Mouse (Mus musculus) olfactory bulb, adult 2 months (tissue): ENCODE data around the gene Rapgef5. TPM values are rescaled to one million over a fixed set of nuclear protein-coding genes. Genes with fewer than 3 reads are reported as not detected.

Experiments
- H3K27ac ChIP-seq: fragments of 200-500 bp; 2 replicates; pipeline ENCODE4 v1.5.1; 2012; ENCODE audit warnings: low read depth, low read length; ENCODE audit not compliant: insufficient read depth
- H3K4me1 ChIP-seq: fragments of 200-500 bp; 2 replicates; pipeline ENCODE4 v1.6.1; 2012; ENCODE audit warnings: low read length; ENCODE audit not compliant: control insufficient read depth, insufficient read depth
- H3K4me3 ChIP-seq: fragments of 200-500 bp; 2 replicates; pipeline ENCODE4 v1.5.1; 2012; ENCODE audit warnings: mild to moderate bottlenecking, low read depth, low read length, moderate library complexity; ENCODE audit not compliant: insufficient read depth
- CTCF ChIP-seq: fragments of 200-500 bp; IDR thresholded peaks from 2 replicates; pipeline ENCODE4 v1.5.1; 2012; ENCODE audit warnings: low read depth, mild to moderate bottlenecking, low read length, moderate library complexity; ENCODE audit not compliant: insufficient read depth
- POLR2A ChIP-seq: fragments of 200-500 bp; IDR thresholded peaks from 2 replicates; pipeline ENCODE4 v1.6.1; 2012; ENCODE audit warnings: mild to moderate bottlenecking, low read depth, low read length, moderate library complexity; ENCODE audit not compliant: insufficient read depth
- WGBS: fragments of 180-500 bp; shearing (Covaris S2); methylation state at CpG from one replicate; pipeline ENCODE4 v1.1.7; 2018; 5-methylcytosine and 5-hydroxymethylcytosine counted together
- polyA plus RNA-seq: library from polyadenylated mRNA; stranded (reverse); fragments of >200 nt; gene quantifications from 2 replicates; pipeline ENCODE4 v1.2.4, GENCODE M21; 2012; ENCODE audit warnings: low replicate concordance; ENCODE audit not compliant: missing spikeins, insufficient read depth, insufficient read length

Gene Rapgef5
- polyA plus RNA-seq, 1 experiment: not detected

- H3K4me1 ChIP-seq: peaks cover 3% of the 10 kb centered on the region
- no peak overlapping the region for H3K4me3 ChIP-seq
- TF ChIP-seq POLR2A (no peak), CTCF (no peak)
- H3K27ac ChIP-seq: no peak overlapping the region
- 90% methylated on average over 5 of the region's 5 CpGs for WGBS
These were observed 17.0 kb upstream of the Rapgef5 start for GRCm38 (mm10) chr12:117499242-117499641.

DNA sequence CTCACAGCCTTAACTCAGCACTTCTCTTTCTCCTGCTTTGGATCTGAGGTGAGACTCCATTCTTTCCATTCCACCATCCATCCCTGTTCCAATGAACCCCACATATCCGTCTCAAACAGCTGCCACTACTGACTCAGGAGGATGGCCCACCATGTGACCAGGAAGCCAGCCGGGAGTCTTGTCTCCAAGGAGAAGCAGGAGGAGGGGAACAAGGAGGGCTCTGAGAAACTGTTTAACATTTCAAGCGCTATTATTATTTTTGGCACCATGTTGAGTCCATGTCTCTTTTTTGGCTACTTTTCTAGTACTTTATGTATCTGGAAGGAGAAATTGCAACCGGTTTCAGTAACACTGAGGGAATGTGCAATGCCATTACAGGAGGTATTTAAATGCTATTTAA, 15.1 kb upstream of the Rapgef5 start:
- TF ChIP-seq POLR2A (no peak), CTCF (no peak)
- Histone ChIP-seq H3K4me3 (no peak overlapping the region), H3K4me1 (peaks cover 3% of the 10 kb centered on the region), H3K27ac (no peak overlapping the region)
- 14% methylated on average over 4 of the region's 4 CpGs for WGBS

- WGBS: 98% methylated on average over 3 of the region's 3 CpGs
- TF ChIP-seq CTCF (no peak), POLR2A (no peak)
- no peak overlapping the region for H3K4me3 ChIP-seq
- H3K4me1 ChIP-seq: peaks cover 3% of the 10 kb centered on the region
- H3K27ac ChIP-seq: no peak overlapping the region
These were observed 13.4 kb upstream of the Rapgef5 start for GRCm38 (mm10) chr12:117502834-117503233.

DNA sequence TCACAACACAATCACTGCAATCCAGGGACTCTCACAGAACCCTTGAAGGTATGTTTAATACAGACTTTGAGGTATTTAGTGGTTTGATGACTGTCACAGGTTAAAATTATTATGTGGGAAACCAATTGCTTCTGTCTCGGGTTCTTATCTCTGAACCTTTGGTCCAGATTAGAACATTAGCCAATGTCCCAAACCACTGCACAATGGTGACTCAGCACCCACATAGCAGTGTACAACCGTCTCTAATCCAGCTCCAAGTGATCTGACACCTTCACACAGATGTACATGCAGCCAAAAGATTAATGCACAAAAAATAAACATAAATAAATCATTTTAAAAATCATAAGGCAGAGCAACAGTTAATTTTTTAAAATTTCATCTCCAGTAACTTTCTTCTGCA, 11.1 kb upstream of the Rapgef5 start:
- 94% methylated on average over 2 of the region's 2 CpGs for WGBS
- TF ChIP-seq CTCF (no peak), POLR2A (no peak)
- Histone ChIP-seq H3K27ac (no peak overlapping the region), H3K4me1 (peaks cover 3% of the 10 kb centered on the region), H3K4me3 (no peak overlapping the region)

DNA sequence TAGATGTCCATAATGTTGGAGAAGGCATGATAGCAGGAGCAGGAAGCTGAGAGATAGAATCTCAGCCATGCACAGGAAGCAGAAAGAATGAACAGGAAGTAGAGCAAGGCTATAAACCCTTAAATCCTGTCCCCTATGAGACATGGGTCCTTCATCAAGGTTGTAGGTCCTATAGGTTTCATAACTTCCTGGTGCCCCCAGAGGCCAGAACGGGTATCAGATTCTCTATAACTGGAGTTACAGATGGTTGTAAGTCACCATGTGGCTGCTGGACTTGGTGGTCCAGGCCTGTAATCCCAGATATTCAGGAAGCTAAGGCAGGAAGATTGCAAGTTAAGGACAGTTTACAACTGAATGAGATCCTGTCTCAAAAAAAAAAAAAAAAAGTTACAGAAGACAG, 8.5 kb upstream of the Rapgef5 start:
- TF ChIP-seq POLR2A: no peak
- TF ChIP-seq CTCF: no peak
- Histone ChIP-seq H3K27ac (no peak overlapping the region), H3K4me1 (no peaks in the 10 kb centered on the region), H3K4me3 (no peak overlapping the region)
- 69% methylated on average over 1 of the region's 1 CpGs for WGBS

- Histone ChIP-seq H3K4me3 (no peak overlapping the region), H3K4me1 (no peaks in the 10 kb centered on the region), H3K27ac (no peak overlapping the region)
- TF ChIP-seq POLR2A: no peak
- TF ChIP-seq CTCF: no peak
- WGBS: 52% methylated on average over 2 of the region's 2 CpGs
These were observed 6.4 kb upstream of the Rapgef5 start for GRCm38 (mm10) chr12:117509919-117510318.

- 94% methylated on average over 3 of the region's 3 CpGs for WGBS
- no peak overlapping the region for H3K4me3 ChIP-seq
- no peak for TF ChIP-seq POLR2A
- TF ChIP-seq CTCF: no peak
- H3K27ac ChIP-seq: no peak overlapping the region
- no peaks in the 10 kb centered on the region for H3K4me1 ChIP-seq
These were observed 3.8 kb upstream of the Rapgef5 start for GRCm38 (mm10) chr12:117512468-117512867.

DNA sequence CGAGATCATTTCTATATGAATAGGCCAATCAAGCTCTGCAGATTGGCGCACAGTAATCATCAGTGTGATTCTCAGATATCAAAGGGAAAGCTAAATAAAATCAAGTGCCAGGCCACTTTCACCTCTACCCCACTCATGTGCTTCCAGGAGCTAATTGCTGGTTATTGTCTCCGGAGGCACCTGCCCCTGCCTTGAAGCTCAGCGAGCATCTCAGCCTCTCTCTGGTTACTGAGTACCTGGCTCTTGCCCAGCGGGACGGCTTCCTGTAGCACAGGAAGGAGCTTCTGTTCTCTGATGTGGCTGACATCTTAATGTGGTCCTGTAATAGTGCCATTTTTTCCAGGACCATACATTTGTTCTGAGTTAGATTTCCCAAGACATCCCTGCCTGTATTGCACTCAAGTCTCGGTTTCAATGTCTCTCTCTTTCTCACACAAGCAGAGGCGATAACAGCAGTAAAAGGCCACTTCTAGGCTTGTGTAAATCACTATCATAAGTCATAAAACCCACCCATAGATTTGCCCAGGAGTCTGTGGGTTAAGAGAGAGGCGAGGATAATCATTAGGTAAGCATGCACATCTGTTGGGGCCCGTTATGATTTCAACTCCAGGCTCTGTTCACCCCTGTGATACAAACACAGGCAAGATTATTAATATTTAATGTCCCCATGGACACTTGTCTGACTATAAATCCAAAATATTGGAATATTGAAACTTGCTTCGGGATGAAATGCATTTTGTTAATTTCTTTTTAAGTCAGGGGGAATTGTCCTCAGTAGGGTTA, 2.9 kb upstream of the Rapgef5 start:
- 81% methylated on average over 11 of the region's 11 CpGs for WGBS
- TF ChIP-seq POLR2A (no peak), CTCF (no peak)
- Histone ChIP-seq H3K27ac (no peak overlapping the region), H3K4me1 (no peaks in the 10 kb centered on the region), H3K4me3 (no peak overlapping the region)

- no peaks in the 10 kb centered on the region for H3K4me1 ChIP-seq
- no peak overlapping the region for H3K4me3 ChIP-seq
- TF ChIP-seq CTCF (no peak), POLR2A (no peak)
- H3K27ac ChIP-seq: no peak overlapping the region
- WGBS: 75% methylated on average over 14 of the region's 14 CpGs
These were observed 1.1 kb downstream of the Rapgef5 start for GRCm38 (mm10) chr12:117517275-117517936.
